Comparison of ENCODE assay signal across 8 mouse cellular contexts in the genomic region with DNA sequence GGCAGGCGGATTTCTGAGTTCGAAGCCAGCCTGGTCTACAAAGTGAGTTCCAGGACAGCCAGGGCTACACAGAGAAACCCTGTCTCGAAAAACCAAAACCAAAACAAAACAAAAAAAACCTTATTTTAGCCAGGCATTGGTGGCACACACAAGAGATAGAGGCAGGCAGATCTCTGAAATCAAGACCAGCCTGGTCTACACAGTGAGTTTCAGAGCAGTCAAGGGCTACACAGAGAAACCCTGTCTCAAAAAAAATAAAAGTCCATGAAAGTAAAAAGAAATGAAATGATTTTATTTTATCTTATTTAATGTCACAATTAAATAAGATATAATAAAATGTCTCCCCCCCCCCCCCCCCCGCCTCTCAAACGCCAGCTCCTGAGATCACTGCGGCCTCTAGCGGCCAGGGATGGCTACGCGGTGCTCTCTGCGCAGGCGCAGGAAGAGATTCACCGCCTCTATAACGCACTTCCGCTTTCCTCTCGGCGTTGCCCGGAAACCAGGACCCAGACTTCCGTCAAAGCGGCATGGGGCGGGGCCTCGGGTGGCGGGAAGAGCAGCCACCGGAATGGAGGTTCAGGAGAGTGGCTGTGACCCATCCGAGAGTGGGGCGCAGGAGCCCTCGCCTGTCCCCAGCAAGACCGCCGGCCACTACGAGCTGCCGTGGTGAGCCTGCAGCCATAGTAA. TPM values are rescaled to one million over a fixed set of nuclear protein-coding genes. Genes with fewer than 3 reads are reported as not detected.
A peak's percentile ranks its signal among the peaks of the same experiment; 100 is the strongest.
DNase-seq lines count a peak whose midpoint lies in the region; TF ChIP-seq lines count a peak whose summit lies in the region.

No protein-coding gene starts in this region.

- intact Hi-C loops in gastrocnemius, adult 2 months (cut with DNase I) = loop anchor here (2.0 to 5.0 kb wide), 4 partner anchors 40 to 105 kb away; a partner anchor contains a TSS

- no peaks in the 10 kb centered on the region for H3K9me3 ChIP-seq in megakaryocyte, embryonic 14.5 days

- DNase-seq in WW6 (ENCODE audit: low read depth, low spot score) = peak; percentile 85
- DNase-seq in cerebellum, postnatal 4 days (ENCODE audit: low spot score in 2 of 2) = peak; percentile 93 to 98
- DNase-seq in gastrocnemius, adult 2 months = peak; percentile 97
- DNase-seq in hindlimb bud, embryonic 11.5 days (ENCODE audit: extremely low spot score, low read depth, low spot score) = peak; percentile 93
- DNase-seq in left cerebral cortex, adult 8-10 months (ENCODE audit: low spot score in 2 of 2) = peak; percentile 91 to 97
- peak; percentile 97 to 98 for DNase-seq in right cerebral cortex, postnatal 10 days (ENCODE audit: low spot score in 2 of 2)
- DNase-seq in urinary bladder, postnatal 25 days (ENCODE audit: low spot score) = peak; percentile 97

- peak; percentile 84 for TF ChIP-seq CTCF in gastrocnemius, adult 2 months (IDR thresholded peaks at IDR 0.05)

- peak overlapping the region; percentile 98 for H3K4me3 ChIP-seq in gastrocnemius, adult 2 months
- H3K4me3 ChIP-seq in megakaryocyte, embryonic 14.5 days (replicated peaks) = peak overlapping the region; percentile 99

- H3K4me1 ChIP-seq in megakaryocyte, embryonic 14.5 days = peaks cover 54% of the 10 kb centered on the region

- H3K27ac ChIP-seq in gastrocnemius, adult 2 months = peak overlapping the region; percentile 86

- H3K27me3 ChIP-seq in megakaryocyte, embryonic 14.5 days (replicated peaks) = no peaks in the 10 kb centered on the region

- peaks cover 23% of the 10 kb centered on the region for H3K36me3 ChIP-seq in megakaryocyte, embryonic 14.5 days (replicated peaks; ENCODE audit: low read length)

RNA-seq across cellular contexts. Expression of a gene that starts 1.2 kb away (rescaled TPM):
- total RNA-seq in gastrocnemius, adult 2 months (2021) = 10 to 100 TPM; 18.3 to 19.8 TPM
- total RNA-seq in left cerebral cortex, adult 8-10 months (2022) = 10 to 100 TPM; 54.0 to 67.3 (median 60.3) TPM
- 9.1 and 35.0 TPM in 2 replicates for polyA plus RNA-seq in megakaryocyte, embryonic 14.5 days (2012; ENCODE audit: insufficient read depth, low replicate concordance)

RNA-seq across cellular contexts. Expression of a gene that starts 22.4 kb away (rescaled TPM):
- not detected for total RNA-seq in gastrocnemius, adult 2 months (2021)
- under 1 TPM in 2 of 4 experiments, not detected in 2; 0.17 to 0.19 TPM for total RNA-seq in left cerebral cortex, adult 8-10 months (2022)
- not detected in 2 replicates for polyA plus RNA-seq in megakaryocyte, embryonic 14.5 days (2012; ENCODE audit: insufficient read depth, low replicate concordance)

RNA-seq across cellular contexts. Expression of a gene that starts 30.1 kb away (rescaled TPM):
- total RNA-seq in gastrocnemius, adult 2 months (2021) = 1 to 10 TPM; 3.0 to 4.2 TPM
- total RNA-seq in left cerebral cortex, adult 8-10 months (2022) = 100 to 1,000 TPM in 2 of 4 experiments, 10 to 100 TPM in 2; 92.9 to 105 (median 99.9) TPM
- polyA plus RNA-seq in megakaryocyte, embryonic 14.5 days (2012; ENCODE audit: insufficient read depth, low replicate concordance) = 32.0 and 86.2 TPM in 2 replicates

RNA-seq across cellular contexts. Expression of a gene that starts 32.5 kb away (rescaled TPM):
- total RNA-seq in gastrocnemius, adult 2 months (2021) = 1 to 10 TPM in 1 of 2 experiments, under 1 TPM in 1; 0.87 to 1.2 TPM
- 10 to 100 TPM in 2 of 4 experiments, 1 to 10 TPM in 2; 2.3 to 10.9 (median 6.9) TPM for total RNA-seq in left cerebral cortex, adult 8-10 months (2022)
- polyA plus RNA-seq in megakaryocyte, embryonic 14.5 days (2012; ENCODE audit: insufficient read depth, low replicate concordance) = 16.9 and 67.9 TPM in 2 replicates

RNA-seq across cellular contexts. Expression of a gene that starts 56.9 kb away (rescaled TPM):
- 100 to 1,000 TPM in 1 of 2 experiments, 10 to 100 TPM in 1; 92.2 to 105 TPM for total RNA-seq in gastrocnemius, adult 2 months (2021)
- total RNA-seq in left cerebral cortex, adult 8-10 months (2022) = 100 to 1,000 TPM; 311 to 328 (median 321) TPM
- 58.4 and 156 TPM in 2 replicates for polyA plus RNA-seq in megakaryocyte, embryonic 14.5 days (2012; ENCODE audit: insufficient read depth, low replicate concordance)

Comparison
In these comparisons a context has a peak if more than half of its experiments do, and no peak if none do; other contexts are left out.
1. Peak in every context shown above with its lines: DNase-seq, H3K4me3 ChIP-seq and H3K27ac ChIP-seq.
2. RNA of a gene that starts 30.1 kb away (total RNA-seq): 92.9 to 105 TPM in left cerebral cortex, adult 8-10 months; 3.0 to 4.2 TPM in gastrocnemius, adult 2 months; every median in the first group is over 10 times any median in the second.